Mouse (Mus musculus) spleen, adult 18-20 months (tissue): ENCODE results near the gene D6Wsu163e.

ENCODE experiments used
- DNase-seq, 2 experiments: peaks; one replicate each; pipeline ENCODE4 v3.0.0; 2022; ENCODE audit warnings: mixed read lengths in 2 of 2

D6Wsu163e gene

DNA sequence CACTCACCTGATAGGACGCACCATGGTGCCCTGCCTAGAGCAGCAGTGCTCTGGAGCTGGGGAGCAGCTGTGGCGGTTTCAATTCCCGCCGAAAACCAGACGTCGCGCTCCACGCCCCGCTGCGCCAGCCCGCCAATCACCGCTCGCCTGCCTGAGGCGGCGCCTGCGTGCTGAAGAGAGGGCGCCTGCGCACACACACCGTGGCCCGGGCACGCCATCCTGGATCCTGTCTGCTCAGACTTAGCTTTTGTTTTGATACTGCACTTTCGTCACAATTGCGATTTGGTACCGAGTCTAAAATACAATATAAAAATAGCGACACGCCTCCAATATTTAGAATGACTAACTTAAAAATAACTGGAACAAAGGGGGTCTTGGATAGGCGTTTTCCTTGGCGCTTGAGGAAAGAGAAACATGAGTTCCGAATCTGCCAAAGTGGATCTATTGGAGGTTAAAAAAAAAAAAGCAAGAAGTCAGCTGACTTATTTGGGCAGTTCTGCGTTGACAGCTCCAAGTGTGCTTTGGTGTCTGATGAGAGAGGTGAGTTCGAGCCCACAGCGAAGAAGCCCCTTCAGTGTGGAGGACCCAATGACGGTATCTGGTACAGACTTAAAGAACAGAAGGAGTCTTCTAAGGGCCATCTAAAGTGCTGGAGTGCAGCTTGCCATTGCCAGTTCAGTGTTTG is at the start of gene D6Wsu163e, which contains the start of gene Rad51ap1:
Gene D6Wsu163e (plus strand): TSS at position 476 of the 685 bp plus-strand sequence.
Gene Rad51ap1 (minus strand): TSS at position 101 of the 685 bp plus-strand sequence.
- DNase-seq = peak; percentile 88 to 90

DNA sequence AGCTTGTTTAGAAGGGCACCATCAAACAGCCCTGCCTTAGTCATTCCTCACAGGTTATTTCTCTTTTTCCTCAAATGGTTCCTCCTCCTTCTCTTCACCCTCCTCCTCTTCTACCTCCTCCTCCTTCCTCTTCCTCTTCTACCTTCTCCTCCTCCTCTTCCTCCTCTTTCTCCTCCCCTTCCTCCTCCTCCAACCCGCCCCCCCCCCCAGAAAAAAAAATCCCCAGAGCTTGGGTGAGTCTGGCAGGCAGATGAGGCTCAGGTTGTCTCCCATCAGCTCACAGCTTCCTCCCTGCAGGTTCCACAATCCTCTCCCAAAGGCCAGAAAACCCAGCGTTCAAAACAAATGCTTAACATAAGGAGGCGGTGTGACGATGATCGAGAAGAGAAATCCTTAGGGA is 32.4 kb upstream of the D6Wsu163e start:
- no peak for DNase-seq

DNA sequence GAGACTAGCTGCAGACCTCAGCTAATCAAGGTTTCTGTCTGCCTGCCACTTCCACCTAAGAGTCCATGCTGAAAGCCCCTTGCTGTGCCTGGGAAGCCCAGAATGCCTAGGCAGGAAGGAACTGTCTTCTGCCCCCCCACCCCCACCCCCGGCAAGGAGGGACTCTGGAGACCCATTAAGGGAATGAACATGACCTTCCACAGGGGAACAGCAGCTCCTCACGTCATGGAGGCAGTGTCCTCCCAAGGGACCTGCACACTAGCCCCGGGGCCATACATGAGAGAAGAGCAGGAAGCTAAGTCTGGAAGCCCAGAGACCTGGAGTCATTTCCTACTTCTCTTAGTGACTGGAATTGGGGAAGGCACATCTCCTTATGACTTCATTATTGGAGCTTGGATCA is 31.9 kb upstream of the D6Wsu163e start:
- no peak for DNase-seq

DNA sequence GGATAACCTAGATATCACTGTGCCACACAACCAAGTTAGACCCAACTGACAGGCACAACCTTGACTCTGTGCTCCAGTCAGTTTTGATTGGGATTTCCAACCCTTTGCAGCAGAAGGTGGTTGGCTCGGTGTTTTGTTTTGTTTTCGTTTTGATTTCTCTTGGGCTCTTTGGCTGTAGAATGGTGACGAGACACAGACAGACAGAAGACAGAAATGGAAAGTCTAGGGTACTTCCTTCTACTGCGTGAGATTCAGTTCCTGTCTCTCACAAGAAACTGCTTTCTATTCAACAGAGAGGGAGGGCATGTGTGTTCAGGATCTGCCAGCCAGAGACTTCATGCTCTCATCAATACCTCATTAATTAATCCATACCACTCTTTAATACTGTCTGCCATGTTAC is 29.0 kb upstream of the D6Wsu163e start:
- no peak for DNase-seq

DNA sequence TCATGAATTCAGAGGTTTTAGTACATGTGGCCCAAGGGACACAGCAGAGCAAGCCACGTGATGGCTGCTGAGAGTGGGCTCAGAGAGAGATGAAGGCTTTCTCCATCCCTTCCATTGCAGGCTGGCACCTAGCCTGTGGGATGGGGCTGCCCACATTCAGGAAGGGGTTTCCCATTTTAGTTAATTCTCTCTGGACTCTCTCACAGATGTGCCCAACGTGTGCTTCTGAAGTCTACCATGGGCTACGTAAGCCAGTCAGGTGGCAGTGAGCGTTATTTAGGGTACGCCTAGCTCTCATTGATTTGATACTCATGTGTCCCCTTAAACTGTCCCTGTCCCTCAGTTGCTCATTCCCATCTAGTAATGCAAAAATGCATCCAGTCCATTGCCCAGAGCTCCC is 24.8 kb upstream of the D6Wsu163e start:
- DNase-seq = no peak

DNA sequence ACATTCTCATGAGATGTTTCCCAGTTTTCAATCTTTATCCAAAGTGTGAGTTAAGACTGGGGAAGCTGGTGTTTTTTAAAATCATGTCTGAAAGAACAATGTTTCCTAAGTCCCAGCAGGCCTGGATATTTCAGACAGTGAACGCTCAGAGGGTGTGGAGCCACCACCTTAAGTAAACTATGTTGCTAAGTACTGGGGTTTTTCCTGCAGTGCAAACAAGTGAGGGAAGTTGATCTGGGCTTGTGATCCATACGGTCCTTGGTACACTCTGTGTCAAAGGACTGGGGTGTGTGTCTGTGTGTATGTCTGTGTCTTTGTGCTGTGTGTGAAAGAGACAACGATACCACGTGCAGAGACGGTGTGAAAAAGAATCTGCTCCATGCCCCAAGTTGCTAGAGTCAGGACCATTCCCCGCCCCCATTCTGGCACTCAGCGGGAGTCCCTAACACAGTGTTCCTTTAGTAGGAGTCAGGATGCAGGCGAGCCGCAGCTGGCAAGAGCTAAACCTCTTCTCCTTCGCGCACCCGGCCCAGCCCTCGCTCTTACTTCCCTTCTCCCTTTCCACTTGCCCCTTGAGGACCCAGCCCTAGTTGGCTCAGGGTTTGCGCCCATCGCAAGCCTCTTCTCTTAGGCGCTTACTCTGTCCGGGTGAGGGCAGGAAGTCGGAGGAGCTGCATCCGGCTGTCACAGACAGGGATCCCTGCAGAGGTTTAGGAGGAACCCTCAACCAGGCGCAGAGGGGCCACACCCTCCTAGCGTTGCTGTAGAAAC is 18.5 kb upstream of the D6Wsu163e start, which contains the start of gene Dyrk4:
Gene Dyrk4 (minus strand): TSS at position 729 of the 771 bp plus-strand sequence.
- DNase-seq = no peak

DNA sequence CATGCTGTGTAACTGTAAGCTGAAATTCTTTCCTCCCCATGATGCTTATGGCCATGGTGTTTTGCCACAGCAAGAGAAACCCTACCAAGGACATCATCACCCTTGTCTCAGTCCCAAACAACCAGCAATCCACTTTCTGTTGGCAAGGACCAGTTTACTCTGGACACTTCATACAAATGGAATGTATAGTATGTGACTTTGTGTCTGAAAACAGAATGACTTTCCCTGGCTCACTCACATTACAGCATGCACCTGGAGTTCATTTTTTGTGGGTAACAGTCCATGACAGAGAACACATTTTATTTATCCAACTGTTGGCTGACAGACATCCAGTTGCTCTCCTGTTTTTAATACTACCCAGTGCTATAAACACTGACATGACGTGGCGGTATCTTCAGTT is 6.9 kb upstream of the D6Wsu163e start:
- DNase-seq = no peak

DNA sequence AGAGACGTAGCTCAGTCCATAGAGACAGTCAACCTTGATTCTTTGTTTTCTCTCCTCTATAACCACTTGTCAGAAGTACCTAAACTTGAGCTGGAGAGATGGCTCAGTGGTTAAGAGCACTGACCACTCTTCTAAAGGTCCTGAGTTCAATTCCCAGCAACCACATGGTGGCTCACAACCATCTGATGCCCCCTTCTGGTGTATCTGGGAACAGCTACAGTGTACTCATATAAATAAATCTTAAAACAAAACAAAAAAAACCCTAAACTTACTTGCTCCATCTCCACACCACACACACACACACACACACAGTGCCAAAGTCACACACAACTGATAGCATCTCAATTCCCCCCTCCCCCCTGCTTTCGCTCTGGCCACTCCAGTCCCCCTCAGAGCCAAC is 1.7 kb upstream of the D6Wsu163e start:
- DNase-seq = no peak

DNA sequence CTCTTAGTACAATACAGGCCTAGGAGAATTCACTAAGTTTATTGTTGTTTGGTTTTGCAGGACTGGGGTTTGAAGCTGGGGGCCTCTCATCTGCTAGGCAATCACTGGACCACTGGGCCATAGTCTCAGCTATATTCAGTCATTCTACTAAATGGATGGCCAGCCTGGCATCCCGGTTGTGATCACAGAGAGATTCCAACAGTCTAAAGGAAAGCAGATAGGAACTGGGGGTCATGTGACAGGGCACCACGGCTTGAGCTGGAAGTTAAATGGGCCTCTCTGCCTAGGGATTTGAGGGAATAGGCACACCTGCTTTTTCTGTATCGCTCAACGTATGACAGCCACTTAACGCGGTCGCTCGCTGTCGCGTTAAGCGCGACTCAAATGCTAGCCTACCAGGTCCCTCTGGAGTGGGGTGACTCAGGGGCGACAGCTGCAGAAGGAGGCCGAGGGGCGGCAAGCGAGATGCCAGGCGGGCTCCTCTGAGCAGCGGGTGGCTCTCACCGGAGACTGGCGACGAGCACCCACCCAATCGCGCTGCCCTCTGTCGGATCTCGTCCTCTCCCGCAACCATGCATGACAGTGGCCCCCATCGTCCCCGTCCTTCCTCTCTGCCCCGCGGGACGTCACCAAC is 792 bp upstream of the D6Wsu163e start:
- no peak for DNase-seq

DNA sequence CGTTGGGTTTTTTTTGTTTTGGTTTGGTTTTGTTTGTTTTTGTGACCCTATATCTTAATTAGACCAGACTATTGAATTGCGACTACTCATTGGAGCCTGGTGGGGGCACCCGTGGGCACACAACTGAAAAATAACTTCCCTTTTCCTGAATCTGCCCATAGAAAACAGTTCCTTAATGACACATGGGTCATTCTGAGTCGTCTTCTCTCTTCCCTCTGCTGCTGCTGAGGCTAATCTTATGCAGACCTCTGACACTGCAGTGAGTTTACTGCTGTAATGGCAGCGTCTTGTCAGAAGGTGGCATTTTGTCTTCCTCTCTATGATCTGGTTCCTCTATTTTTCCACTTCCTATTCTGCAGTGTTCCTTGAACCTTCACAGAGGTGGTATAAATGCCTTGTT is 689 bp downstream of the D6Wsu163e start:
- DNase-seq = no peak

DNA sequence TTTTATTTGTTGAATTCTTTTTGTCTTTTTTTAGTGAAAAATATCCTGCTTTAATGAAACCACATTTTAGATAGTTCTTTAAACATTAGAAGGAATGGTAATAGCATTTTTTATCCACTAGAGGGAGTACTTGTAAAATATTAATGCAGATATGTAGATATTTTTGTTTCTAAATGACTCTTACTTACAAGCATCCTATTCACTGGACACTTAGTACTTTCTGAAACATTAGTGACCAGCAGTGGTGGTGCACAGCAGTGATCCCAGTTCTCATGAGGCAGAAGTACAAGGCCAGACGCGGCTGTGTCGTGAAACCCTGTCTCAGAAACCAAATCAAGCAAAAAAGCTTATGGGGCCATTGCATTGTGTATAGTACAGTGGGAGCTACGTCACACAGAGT is 8.6 kb downstream of the D6Wsu163e start:
- no peak for DNase-seq

DNA sequence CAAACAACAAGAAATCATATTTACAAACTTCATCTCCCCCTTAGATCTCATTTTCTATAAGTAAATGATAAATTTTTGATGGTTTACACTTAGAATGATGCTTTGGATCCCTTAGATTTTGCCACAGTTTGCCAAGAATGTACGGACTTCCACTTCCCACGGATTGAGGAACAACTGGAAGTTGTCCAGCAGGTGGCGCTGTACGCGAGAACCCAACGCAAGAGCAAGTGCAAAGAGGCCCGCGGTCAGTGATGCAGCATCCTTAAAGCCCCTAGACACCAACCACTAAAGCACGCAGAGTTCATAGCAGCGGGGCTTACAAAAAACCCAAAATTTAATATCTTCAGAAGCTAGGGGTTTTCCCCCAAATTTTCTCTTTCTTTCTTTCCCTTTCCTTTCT is 16.0 kb downstream of the D6Wsu163e start:
- peak; percentile 33 to 76 for DNase-seq

DNA sequence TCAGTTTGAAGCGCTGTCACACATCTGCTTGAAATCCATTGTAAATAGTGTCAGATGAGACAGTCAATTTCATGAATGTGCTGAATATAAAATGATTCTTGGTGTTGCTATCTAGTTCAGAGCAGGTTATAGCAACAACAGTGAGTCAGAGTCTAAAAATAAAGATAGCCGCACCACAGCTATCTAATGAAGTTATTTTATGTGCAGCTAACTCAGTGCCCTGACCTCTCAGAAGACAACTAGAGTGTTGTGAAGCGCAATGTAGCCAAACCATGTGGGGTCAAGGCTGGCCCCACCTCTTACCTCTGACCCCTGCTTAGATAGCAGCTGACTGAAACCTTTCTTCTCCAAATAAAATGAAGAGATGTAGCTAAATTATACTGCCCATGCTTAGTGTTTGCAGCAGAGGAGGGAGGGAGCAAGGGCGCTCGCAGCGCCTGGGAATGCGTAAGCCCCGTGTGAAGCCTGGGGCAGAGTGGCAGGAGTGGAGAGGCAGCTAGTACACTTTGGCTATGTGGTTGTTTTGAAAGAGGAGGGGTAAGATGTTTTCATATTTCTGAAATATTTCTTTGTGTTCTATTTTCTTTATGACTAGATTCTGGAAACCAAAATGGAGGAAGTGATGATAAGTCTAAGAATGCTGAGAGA is 21.7 kb downstream of the D6Wsu163e start:
- no peak for DNase-seq

DNA sequence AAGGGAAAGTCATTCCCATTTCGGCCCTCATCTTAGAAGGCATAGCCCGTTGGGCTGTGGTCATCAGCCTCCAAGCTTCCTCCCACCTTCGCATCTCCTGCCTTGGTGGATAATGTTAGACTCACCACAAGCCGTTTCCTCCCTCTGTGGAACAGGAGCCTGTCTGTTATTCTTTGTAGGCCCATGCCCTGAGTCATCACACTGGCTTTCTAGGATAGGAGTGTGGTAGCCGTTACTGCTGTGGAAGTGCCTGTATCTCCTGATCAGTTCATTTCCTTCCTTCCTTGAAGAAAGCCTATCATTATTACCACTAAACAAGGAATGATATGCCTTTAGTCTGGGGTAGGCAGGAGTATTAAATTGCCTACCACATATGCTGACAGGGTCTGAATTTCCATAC is 22.9 kb downstream of the D6Wsu163e start:
- no peak for DNase-seq

DNA sequence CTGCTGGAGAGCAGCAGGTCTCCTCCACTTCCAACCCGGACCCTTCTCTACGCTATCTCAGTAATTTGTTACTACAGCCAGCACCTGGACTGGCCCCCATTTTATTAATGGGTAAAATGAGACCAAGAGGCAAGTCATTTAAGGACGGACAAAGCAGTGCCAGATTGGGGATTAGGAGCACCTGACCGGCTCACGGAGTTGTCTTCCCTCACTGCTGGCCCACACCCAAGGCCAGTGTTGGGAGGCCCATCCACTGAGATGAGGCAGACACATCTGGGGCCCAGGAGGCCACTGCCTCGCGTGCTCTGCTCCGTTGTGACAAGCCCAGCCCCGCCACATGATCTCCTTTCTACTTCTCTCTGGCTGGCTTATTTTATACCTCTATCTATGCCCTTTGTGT is 23.7 kb downstream of the D6Wsu163e start:
- no peak for DNase-seq

DNA sequence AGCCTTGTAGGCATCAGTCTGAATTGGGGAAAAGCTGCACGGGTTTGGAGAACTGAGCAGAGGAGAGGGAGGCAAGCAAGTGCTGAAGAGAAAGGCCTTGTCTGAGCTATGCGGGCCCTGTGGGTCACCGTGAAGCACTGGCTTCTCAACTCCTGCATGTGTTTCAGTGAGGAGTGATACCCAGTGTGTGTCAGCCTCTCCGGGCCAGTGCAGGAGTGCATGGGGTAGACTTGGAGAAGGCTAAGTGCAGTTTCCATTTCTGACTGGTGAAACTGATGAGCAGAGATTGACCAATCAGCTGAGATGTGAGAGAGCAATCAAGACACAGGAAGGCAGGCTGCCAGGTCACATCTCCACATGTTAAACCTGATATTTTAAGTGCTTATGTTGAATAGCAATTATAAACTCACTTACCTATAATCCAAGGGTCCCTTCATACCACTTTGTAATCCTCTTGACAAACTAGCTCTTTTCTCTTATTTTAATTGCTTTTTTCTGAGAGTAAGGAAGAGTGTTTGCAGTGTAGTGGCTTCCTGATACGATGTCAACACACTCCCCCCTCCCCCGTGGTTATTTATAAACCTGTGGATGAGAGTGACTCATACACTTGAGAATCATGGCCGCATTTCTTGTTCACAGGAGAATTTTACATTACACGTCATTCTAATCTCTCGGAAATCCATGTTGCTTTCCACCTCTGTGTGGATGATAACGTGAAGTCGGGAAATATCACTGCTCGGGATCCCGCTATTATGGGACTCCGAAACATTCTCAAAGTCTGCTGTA is 26.7 kb downstream of the D6Wsu163e start:
- no peak for DNase-seq

DNA sequence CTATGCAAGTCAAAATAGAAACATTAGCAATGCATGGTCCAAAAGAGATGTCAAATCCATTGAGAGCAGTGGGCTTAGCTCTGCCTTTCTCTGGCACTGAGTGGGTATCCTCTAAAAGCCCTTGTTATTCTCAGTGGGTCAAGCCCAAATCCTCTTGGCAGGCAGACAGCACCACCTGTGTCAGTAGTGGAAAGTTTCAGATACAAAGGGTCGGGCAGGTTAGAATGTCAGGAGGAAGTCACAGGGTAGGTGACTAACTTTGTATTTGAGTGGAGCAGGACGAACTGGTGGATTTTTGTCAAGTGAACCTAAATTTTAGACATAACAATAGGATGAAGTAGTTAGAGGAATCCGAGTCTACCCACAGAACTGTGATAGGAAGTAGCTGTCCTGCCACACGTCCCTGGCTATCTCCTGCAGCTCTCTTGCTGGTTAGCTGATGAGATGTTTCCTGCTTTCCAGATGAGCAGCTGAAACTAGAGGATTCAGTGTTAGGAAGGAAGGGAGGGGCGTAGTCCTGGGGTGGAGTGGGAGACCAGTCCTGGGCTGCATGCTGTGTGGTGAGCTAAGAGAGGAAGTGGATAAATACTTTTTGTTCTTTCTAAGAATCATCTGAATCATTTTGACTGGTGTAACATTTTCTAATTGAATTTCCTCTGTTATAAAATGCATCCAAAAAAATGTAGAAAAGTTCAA is 41.9 kb downstream of the D6Wsu163e start:
- no peak for DNase-seq

DNA sequence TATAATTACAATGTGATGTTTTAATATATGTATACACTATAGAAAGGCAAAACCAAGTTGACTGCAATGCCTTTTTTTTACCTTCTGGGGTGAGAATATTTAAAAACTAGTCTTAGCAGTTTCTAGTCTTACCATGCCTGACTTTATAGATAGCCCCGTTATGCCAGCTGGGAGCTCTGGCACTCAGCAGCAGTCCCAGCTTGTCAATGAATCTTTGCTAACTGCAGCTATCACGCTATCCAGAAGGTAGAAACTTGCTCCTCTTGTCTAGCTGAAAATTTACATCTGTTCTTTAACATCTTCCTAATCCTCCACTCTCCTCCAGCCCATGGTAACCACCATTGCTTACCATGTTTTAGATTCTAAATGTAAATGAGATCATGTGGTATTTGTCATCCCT is 53.9 kb downstream of the D6Wsu163e start:
- DNase-seq = no peak

DNA sequence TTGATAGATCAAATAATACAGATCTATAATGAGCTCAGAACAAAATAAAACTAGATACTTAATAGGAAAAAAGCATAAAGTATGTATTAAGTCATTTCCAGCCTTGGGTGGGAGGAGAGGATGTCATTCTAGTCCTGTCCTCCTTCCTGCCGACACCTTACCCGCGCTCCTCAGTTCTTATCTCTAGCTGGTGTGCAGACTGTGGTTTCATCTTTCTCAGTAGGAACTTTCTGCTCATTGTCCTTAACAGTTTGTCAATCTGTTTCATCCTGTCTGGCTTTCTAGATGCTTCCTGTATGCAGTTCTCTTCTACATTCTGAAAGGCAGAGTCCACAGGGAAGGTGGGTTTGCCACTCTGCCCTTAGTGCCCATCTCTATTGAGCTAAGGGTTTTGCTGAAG is 55.7 kb downstream of the D6Wsu163e start:
- no peak for DNase-seq

DNA sequence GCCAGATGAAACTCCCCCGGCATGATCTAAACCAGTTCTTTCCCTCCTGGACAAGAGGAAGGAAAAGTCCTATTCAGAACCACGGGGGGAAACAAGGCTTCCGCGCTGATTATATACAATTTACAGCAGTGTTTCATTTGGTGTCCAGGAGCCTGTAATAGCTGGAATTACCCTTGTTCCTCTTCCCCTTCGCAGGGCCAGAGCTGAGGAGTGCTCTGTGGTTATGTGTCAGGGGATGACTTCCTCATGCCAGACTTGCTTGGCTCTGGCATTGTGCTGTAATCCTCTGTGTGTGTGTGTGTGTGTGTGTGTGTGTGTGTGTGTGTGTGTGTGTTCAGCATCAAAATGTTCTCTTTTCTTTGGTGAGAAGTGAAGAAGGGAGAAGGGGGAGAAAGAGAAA is 56.6 kb downstream of the D6Wsu163e start:
- DNase-seq = no peak

DNA sequence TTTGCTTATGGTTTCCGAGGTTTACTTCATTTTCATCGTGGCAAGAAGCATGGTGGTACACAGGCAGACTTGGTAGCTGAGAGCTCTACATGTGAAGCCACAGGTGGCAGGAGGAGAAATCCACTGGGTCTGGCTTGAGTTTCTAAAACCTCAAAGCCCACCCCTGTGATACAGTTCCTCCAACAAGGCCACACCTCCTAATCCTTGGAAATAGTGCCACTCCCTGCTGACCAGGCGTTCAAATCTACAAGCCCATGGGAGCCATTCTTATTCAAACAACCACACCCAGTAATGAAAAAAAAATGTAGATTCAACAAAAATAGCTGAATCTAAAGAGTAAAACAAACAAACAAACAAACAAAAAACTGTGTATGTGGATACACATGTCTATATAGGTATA is 65.9 kb downstream of the D6Wsu163e start:
- no peak for DNase-seq

DNA sequence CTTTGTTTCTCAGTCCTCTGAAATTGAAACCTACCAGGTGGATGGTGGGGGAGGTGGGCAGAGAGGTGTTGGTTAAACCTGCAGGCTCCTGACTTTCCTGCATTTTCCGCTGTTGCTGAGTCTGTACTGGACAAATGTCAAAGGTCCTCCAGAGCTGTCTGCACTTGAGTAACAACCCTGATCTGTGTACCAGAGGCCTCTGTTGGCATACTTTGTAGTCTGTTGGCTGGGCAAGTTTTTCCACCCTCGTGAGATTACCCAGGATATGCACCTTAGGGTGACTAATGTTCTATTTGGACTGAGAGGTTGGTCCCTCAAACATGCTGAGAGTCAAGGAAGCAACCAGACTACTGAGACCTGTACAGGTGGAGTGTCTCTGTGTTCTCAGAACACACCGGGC is 66.8 kb downstream of the D6Wsu163e start:
- no peak for DNase-seq
